Mouse (Mus musculus) urinary bladder, postnatal 4 days (tissue): ENCODE data around the gene Olfr543.
A peak's percentile ranks its signal among the peaks of the same experiment; 100 is the strongest.

Experiments
- DNase-seq, 2 experiments: peaks; one replicate each; pipeline ENCODE4 v3.0.0; 2021 to 2022; ENCODE audit warnings: low spot score in 2 of 2

The Olfr543 gene

DNA sequence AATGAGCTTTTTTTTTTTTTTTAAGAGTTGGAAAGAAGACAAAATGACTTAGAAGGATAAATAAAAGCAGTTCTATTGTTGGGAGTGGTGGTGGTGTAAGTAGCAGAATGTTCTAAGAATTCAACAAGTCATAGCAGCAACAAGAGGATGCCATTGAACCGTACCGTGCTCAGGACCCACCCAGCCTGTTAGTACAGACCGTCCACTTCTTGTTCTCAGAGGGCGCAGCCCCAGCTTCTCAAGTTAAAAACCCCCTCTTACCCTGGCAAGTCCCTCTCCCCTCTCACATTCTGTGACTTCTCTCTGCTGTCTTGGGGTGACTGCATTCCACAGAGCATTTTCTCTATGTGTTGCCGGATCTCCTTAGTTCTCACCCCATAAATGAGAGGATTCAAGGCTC is 4.9 kb downstream of the Olfr543 start:
- no peak for DNase-seq

DNA sequence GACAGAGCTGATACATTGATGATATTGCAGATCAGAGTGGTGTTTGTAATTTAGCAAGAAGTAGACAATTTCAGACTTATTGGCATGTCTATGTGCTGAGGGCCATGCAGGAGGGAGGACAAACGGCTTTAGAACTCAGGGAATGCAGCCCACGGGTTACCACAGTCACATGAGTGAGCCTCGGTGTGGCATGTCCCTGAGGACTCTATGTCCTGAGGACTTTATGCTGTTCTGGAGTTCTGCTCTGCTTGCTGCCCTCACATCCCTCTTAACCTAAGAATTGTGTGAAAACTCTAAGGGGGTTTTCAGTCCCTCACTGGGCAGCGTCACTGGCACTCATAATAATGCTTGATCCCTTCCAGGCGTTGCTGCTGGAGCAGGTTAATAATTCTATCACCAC is 8.8 kb downstream of the Olfr543 start:
- no peak for DNase-seq

DNA sequence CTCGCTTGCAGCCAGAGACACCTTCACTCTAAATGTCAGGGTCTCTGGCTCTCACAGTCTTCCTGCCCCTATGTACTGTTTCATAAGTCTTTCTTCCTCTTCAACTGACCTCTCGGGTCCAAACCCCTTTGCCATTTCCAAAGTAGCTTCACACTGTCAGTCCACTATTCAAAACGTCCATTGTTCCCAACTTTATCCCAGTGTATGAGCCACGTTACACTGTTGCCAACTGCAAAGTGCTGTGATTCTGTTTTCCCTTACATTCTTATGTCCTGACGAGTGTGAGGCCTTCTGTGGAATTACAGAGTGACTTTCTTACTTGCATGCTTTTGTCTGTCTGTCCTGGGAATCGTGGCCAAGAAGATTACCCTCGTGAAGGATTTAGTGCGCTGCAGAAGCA is 13.9 kb downstream of the Olfr543 start:
- no peak for DNase-seq

DNA sequence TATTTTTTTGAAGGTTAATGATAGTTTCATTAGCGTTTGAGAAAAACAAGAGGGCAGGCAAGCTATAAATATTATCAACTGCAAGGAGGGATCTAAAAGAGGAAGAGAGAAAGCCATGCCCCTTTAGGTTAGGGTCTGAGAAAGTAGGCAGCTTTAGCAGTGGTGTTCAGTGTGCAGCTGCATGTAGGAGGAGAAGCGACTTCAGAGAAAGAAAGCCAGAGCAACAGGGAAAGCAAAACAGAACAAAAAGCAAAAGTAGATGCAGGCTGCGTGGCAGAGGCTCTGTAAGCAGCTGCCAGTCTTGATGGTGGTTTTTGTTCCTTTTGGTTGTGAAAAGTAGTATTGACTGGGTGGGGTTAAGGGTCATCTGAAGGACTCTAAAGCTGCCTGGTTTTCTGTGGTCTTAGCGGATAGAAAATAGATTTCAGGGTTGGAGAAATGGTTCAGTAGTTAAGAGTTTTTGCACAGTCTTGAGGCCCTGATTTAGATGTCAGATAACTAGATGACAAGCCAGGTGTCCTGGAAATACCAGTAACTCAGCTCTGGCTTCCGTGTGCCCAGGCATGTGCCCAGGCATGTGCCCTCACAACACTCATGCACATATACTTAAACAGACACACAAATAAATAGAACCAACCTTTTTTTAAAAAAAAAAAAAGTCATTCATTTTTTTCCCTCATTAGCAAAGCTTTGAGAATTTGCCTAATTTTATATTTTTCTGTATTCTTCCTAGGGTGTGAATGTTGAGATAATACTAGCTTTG is 22.7 kb downstream of the Olfr543 start:
- DNase-seq, result no peak

DNA sequence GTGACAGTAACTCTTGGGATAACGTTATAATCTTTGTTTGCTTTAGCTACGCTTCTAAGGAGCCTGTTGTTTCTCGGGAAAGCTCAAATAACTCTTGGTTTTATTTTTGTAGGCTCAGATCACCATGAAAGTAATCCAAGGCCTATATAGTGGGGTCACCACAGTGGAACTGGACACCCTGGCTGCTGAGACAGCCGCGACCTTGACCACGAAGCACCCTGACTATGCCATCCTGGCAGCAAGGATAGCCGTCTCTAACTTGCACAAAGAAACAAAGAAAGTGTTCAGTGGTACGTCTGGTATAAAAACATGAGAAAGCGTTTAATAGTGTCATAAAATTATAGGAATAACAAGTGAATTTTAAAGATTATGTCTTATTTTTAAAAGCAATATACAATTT is 35.0 kb downstream of the Olfr543 start:
- no peak for DNase-seq

- no peak for DNase-seq
These were observed 37.2 kb downstream of the Olfr543 start for GRCm38 (mm10) chr7:102444301-102444700.

- DNase-seq, result no peak
These were observed 39.0 kb downstream of the Olfr543 start for GRCm38 (mm10) chr7:102442432-102442831.

DNA sequence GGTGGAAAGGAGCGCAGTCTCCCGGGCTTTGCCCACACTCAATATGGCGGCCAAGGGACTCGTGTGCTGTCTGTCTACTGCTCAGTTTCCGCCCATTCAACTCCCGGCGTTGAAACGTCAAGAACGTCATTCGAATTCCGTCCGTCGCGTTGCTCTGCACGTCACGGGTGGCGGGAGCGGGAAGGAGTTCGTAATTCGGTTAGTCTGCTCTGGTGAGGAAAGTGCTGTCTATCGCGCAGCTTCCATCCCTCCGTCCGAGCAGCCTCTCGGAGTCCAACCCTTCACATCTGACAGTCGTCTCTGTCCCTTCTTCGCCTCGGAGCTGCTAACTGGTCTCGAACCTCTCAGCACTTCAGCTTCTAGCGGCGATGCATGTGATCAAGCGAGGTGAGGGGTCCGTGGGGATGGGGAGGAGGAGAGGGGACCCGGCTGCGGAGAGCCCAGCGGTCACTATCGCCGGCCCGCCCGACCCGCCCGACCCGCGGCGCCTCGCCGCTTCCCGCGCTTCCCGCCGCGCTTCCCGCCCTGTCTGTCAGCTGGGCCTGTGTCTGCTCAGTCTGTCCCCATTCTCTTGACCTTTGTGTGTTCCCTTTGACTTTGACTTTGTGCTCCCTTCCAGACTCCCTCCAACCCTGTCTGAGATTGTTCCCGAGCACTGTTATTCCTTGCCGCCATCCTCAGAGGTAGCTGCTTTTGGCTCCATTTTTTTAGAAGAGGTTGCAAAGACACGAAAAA is 39.7 kb downstream of the Olfr543 start, which contains the start of gene Rrm1:
TSS of gene Rrm1 (plus strand) at position 39 of the 735 bp plus-strand sequence.
- DNase-seq, result peak; percentile 92 to 95

- DNase-seq, result no peak
These were observed 40.4 kb downstream of the Olfr543 start for GRCm38 (mm10) chr7:102440822-102441656.

DNA sequence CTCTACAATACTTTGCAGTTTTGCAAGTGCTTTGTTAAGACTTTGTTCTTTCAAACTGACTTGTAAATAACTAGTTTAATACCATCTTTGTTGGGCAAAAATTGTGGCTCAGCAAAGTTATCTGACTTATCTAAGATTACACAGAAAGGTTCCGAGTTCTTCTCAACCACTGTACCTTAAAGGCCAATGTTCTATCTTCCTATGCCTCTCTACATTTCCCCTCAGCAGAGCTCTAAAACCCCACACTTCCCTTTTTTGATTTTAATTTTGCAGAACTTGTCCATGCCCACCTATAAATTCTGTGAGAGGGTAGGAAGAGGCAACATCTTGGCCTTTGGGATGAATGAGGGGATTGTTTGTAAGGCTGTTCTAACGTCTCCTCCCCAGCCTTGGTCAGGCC is 47.1 kb downstream of the Olfr543 start:
- DNase-seq, result no peak
